ENCODE assay signal across 10 mouse cellular contexts in genomic region chr4:139145156-139145555, GRCm38 (mm10). TPM values are rescaled to one million over a fixed set of nuclear protein-coding genes. Genes with fewer than 3 reads are reported as not detected.
DNase-seq lines count a peak whose midpoint lies in the region; ATAC-seq and TF ChIP-seq lines count a peak whose summit lies in the region.
"Had no signal": no experiment of that assay in that cellular context is flagged by ENCODE, and none has a peak within 500 bp of the region (broad histone marks: within the 10 kb centered on the region; RNA-seq: fewer than 3 reads in every experiment).

No protein-coding gene starts in this region.

- no peak overlapping the region for H3K4me3 ChIP-seq in intestine, postnatal 0 days (ENCODE audit: low read depth, low read length)
- no peak overlapping the region for H3K4me3 ChIP-seq in intestine, embryonic 16.5 days (ENCODE audit: low read length)
- no peak overlapping the region for H3K4me3 ChIP-seq in E14TG2a.4 (replicated peaks; ENCODE audit: low read length)
- H3K4me3 ChIP-seq: limb, embryonic 15.5 days; neural tube, embryonic 13.5 days had no signal

- 95% methylated on average over 11 of the region's 11 CpGs for WGBS in intestine, postnatal 0 days
- WGBS in intestine, embryonic 16.5 days = 94% methylated on average over 11 of the region's 11 CpGs

- TF ChIP-seq CTCF in intestine, postnatal 0 days (IDR thresholded peaks at IDR 0.05; ENCODE audit: low read depth) = peak; percentile 70
- peak; percentile 90 for TF ChIP-seq CTCF in E14TG2a.4 (conservative IDR thresholded peaks at IDR 0.05; ENCODE audit: low read length)

- no peak overlapping the region for H3K4me2 ChIP-seq in intestine, postnatal 0 days (replicated peaks; ENCODE audit: low read depth)
- no peak overlapping the region for H3K4me2 ChIP-seq in intestine, embryonic 16.5 days (ENCODE audit: low read depth, low read length)
- H3K4me2 ChIP-seq: limb, embryonic 15.5 days; neural tube, embryonic 13.5 days had no signal

- no peaks in the 10 kb centered on the region for H3K9me3 ChIP-seq in intestine, postnatal 0 days (ENCODE audit: control insufficient read depth)
- H3K9me3 ChIP-seq in intestine, embryonic 16.5 days (ENCODE audit: control insufficient read depth, low read length) = peaks cover 4% of the 10 kb centered on the region
- H3K9me3 ChIP-seq in E14TG2a.4 (ENCODE audit: low read length) = peaks cover 14% of the 10 kb centered on the region
- H3K9me3 ChIP-seq: limb, embryonic 15.5 days had no signal

- no peaks in the 10 kb centered on the region for H3K4me1 ChIP-seq in intestine, postnatal 0 days (replicated peaks; ENCODE audit: control insufficient read depth, insufficient read depth, low read length)
- H3K4me1 ChIP-seq in intestine, embryonic 16.5 days (ENCODE audit: control insufficient read depth, insufficient read depth, low read length) = peaks cover 7% of the 10 kb centered on the region
- H3K4me1 ChIP-seq in E14TG2a.4 (replicated peaks; ENCODE audit: low read depth, low read length) = peaks cover 50% of the 10 kb centered on the region
- H3K4me1 ChIP-seq: neural tube, embryonic 13.5 days had no signal

- no peaks in the 10 kb centered on the region for H3K27me3 ChIP-seq in intestine, postnatal 0 days (replicated peaks; ENCODE audit: control insufficient read depth, insufficient read depth, low read length)
- no peaks in the 10 kb centered on the region for H3K27me3 ChIP-seq in intestine, embryonic 16.5 days (replicated peaks; ENCODE audit: control insufficient read depth, insufficient read depth, low read length)
- no peaks in the 10 kb centered on the region for H3K27me3 ChIP-seq in E14TG2a.4 (ENCODE audit: insufficient read depth, low read length)
- H3K27me3 ChIP-seq: limb, embryonic 15.5 days; neural tube, embryonic 13.5 days had no signal

- ATAC-seq in intestine, postnatal 0 days = no peak
- no peak for ATAC-seq in intestine, embryonic 16.5 days

- no peak overlapping the region for H3K27ac ChIP-seq in intestine, postnatal 0 days (ENCODE audit: low read depth, low read length)
- H3K27ac ChIP-seq in intestine, embryonic 16.5 days (ENCODE audit: low read length) = no peak overlapping the region
- H3K27ac ChIP-seq: limb, embryonic 15.5 days; neural tube, embryonic 13.5 days had no signal

- H3K36me3 ChIP-seq in intestine, postnatal 0 days (ENCODE audit: control insufficient read depth, insufficient read depth) = no peaks in the 10 kb centered on the region
- H3K36me3 ChIP-seq in intestine, embryonic 16.5 days (ENCODE audit: control insufficient read depth, insufficient read depth, low read length) = no peaks in the 10 kb centered on the region
- H3K36me3 ChIP-seq in E14TG2a.4 (ENCODE audit: insufficient read depth, low read length) = no peaks in the 10 kb centered on the region
- H3K36me3 ChIP-seq: limb, embryonic 15.5 days; neural tube, embryonic 13.5 days had no signal

- H3K9ac ChIP-seq in intestine, postnatal 0 days (ENCODE audit: low read depth, low read length) = no peak overlapping the region
- no peak overlapping the region for H3K9ac ChIP-seq in intestine, embryonic 16.5 days (ENCODE audit: low read depth, low read length)
- H3K9ac ChIP-seq: limb, embryonic 15.5 days; neural tube, embryonic 13.5 days had no signal

- DNase-seq in 3T3-L1 (ENCODE audit: low read depth, low spot score) = peak; percentile 38
- DNase-seq in induced T-regulatory cell, adult 2 months (ENCODE audit: low read depth) = peak; percentile 66
- DNase-seq in layer of hippocampus, adult 11-12 months (ENCODE audit: low spot score) = no peak
- DNase-seq in frontal cortex, postnatal 25 days (ENCODE audit: low spot score in 2 of 2) = no peak
- DNase-seq: adrenal gland, postnatal 36 days had no signal

RNA-seq across cellular contexts. Expression of gene Minos1, which starts 14.2 kb away (rescaled TPM):
- polyA plus RNA-seq in intestine, postnatal 0 days (2015; fragmentation: Nextera tagmentation; extraction: Ambion mirVana) = 820 and 852 TPM in 2 replicates
- polyA plus RNA-seq in intestine, embryonic 16.5 days (2015; fragmentation: Nextera tagmentation; extraction: Ambion mirVana) = 658 and 660 TPM in 2 replicates

RNA-seq across cellular contexts. Expression of gene Capzb, which starts 47.5 kb away (rescaled TPM):
- polyA plus RNA-seq in intestine, postnatal 0 days (2015; fragmentation: Nextera tagmentation; extraction: Ambion mirVana) = 299 and 306 TPM in 2 replicates
- 440 and 454 TPM in 2 replicates for polyA plus RNA-seq in intestine, embryonic 16.5 days (2015; fragmentation: Nextera tagmentation; extraction: Ambion mirVana)

RNA-seq across cellular contexts. Expression of gene Nbl1, which starts 52.4 kb away (rescaled TPM):
- 37.6 and 39.9 TPM in 2 replicates for polyA plus RNA-seq in intestine, postnatal 0 days (2015; fragmentation: Nextera tagmentation; extraction: Ambion mirVana)
- polyA plus RNA-seq in intestine, embryonic 16.5 days (2015; fragmentation: Nextera tagmentation; extraction: Ambion mirVana) = 38.9 and 43.3 TPM in 2 replicates

Comparison
In these comparisons a context has a peak if more than half of its experiments do, and no peak if none do; other contexts are left out.
1. DNase-seq: peak in 3T3-L1 (single experiment) and induced T-regulatory cell, adult 2 months (single experiment); none in layer of hippocampus, adult 11-12 months (single experiment) and frontal cortex, postnatal 25 days (0 of 2).